Mouse (Mus musculus) embryonic fibroblast, embryonic 13.5 days (primary cell): ENCODE data around the gene Gyg.

Source experiments
- CTCF ChIP-seq: IDR thresholded peaks from 2 replicates; pipeline ENCODE4 v1.5.1; 2011; ENCODE audit warnings: mild to moderate bottlenecking, control low read depth, low read length, moderate library complexity, borderline replicate concordance; ENCODE audit not compliant: insufficient read depth
- POLR2A ChIP-seq: IDR thresholded peaks from 2 replicates; pipeline ENCODE4 v1.6.1; 2011; ENCODE audit warnings: low read depth, mild to moderate bottlenecking, control low read depth, low read length, moderate library complexity

- TF ChIP-seq CTCF: no peak
- no peak for TF ChIP-seq POLR2A
Observed at GRCm38 (mm10) chr3:20146884-20147395, 8.2 kb downstream of the Gyg start.
